Mouse (Mus musculus) megakaryocyte, embryonic 14.5 days (primary cell): ENCODE results near the gene Olfr616.

ENCODE experiments used
- FLI1 ChIP-seq: IDR thresholded peaks from 2 replicates; pipeline ENCODE4 v1.6.1; 2012; ENCODE audit warnings: low read length, inconsistent platforms, mixed read lengths
- GATA1 ChIP-seq: IDR thresholded peaks from 3 replicates; pipeline ENCODE4 v1.6.1; 2012; ENCODE audit warnings: mixed read lengths, low read length, inconsistent platforms, borderline replicate concordance

DNA sequence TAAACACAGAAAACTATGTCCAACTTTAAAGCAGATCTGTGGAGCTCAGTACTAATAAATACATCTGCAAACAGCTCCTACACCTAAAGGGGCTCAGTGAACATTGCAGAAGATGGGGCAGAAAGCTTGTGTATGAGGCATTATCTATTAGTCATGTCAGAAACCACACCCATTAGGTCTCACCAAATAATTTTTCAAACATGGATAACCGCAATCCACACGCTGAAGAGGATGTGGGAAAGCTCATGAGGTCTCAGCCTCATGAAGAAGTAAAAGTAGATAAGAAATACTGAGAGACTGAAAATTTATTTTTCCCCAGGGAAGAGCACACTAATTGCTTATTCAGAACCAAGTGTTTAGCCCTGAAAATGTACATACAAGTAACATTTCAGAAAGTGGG is 38.5 kb upstream of the Olfr616 start:
- no peak for TF ChIP-seq GATA1
- no peak for TF ChIP-seq FLI1
